Mouse (Mus musculus) liver, embryonic 14.5 days (tissue): ENCODE measurements at regions not wholly inside any gene's neighbourhood (a gene's known extent, or its start where the extent isn't known, plus 50 kb on each side); places are given as distances from the start of the nearest gene placed in this dataset.

Experiments
- ATAC-seq: fragments of 200-750 bp; cut with Nextera tagmentation; 2 replicates; pipeline ENCODE4 v1.8.0; 2017; ENCODE audit warnings: moderate number of reproducible peaks, mild to moderate bottlenecking, moderate library complexity; ENCODE audit not compliant: insufficient read depth
- DNase-seq, 3 experiments: peaks; one replicate each; pipeline ENCODE4 v3.0.0-alpha.2; 2012 to 2013; ENCODE audit warnings: low read depth in 3 of 3, low spot score in 3 of 3
- H3K27ac ChIP-seq: fragments of 300-500 bp; sonication (generic); 2 replicates; pipeline ENCODE4 v1.5.1; 2014; ENCODE audit warnings: moderate library complexity, mild to moderate bottlenecking, control low read depth, inconsistent platforms
- H3K27me3 ChIP-seq: fragments of 300-500 bp; sonication (generic); 2 replicates; pipeline ENCODE4 v1.6.1; 2014; ENCODE audit warnings: mild to moderate bottlenecking, low read length, moderate library complexity; ENCODE audit not compliant: control insufficient read depth, insufficient read depth
- H3K36me3 ChIP-seq: fragments of 300-500 bp; sonication (generic); replicated peaks from 2 replicates; pipeline ENCODE4 v1.6.1; 2014; ENCODE audit warnings: low read depth; ENCODE audit not compliant: control insufficient read depth, insufficient read depth
- H3K4me1 ChIP-seq, 2 experiments: fragments of 200-500 bp in 1 of 2; fragments of 300-500 bp in 1 of 2; sonication (generic) in 1 of 2; replicated peaks; 2 replicates each; pipeline ENCODE4 v1.6.1; 2012 to 2014; ENCODE audit warnings: antibody characterized with exemption in 1 of 2, inconsistent platforms in 1 of 2, low read length in 1 of 2; ENCODE audit not compliant: control insufficient read depth in 2 of 2, insufficient read depth in 2 of 2
- H3K4me2 ChIP-seq: fragments of 300-500 bp; sonication (generic); 2 replicates; pipeline ENCODE4 v1.6.1; 2014; ENCODE audit warnings: low read depth, mild to moderate bottlenecking, control low read depth, moderate library complexity
- H3K4me3 ChIP-seq, 2 experiments: fragments of 200-500 bp in 1 of 2; fragments of 300-500 bp in 1 of 2; sonication (generic) in 1 of 2; 2 replicates each; pipeline ENCODE4 v1.5.1; 2012 to 2014; ENCODE audit warnings: low read depth in 2 of 2, low read length in 2 of 2, mild to moderate bottlenecking in 2 of 2, control low read depth in 1 of 2, inconsistent platforms in 1 of 2, moderate library complexity in 1 of 2; ENCODE audit not compliant: insufficient read depth in 1 of 2
- H3K9ac ChIP-seq: fragments of 300-500 bp; sonication (generic); replicated peaks from 2 replicates; pipeline ENCODE4 v1.6.1; 2014; ENCODE audit warnings: mild to moderate bottlenecking, control low read depth, moderate library complexity
- H3K9me3 ChIP-seq: fragments of 300-500 bp; sonication (generic); 2 replicates; pipeline ENCODE4 v1.6.1; 2016; ENCODE audit warnings: low read length, mixed read lengths; ENCODE audit not compliant: control insufficient read depth
- CTCF ChIP-seq: IDR thresholded peaks from 2 replicates; pipeline ENCODE4 v1.5.1; 2016; ENCODE audit warnings: antibody characterized with exemption, low read depth, control low read depth
- EP300 ChIP-seq: IDR thresholded peaks from 2 replicates; pipeline ENCODE4 v1.6.1; 2016; ENCODE audit warnings: antibody characterized with exemption, low read depth
- WGBS: fragments of 180-500 bp; shearing (Covaris S2); extraction: QIAGEN DNeasy Blood & Tissue Kit; methylation state at CpG from one replicate; pipeline ENCODE4 v1.1.7; 2014; ENCODE audit not compliant: insufficient replicate concordance; 5-methylcytosine and 5-hydroxymethylcytosine counted together

- H3K36me3 ChIP-seq = no peaks in the 10 kb centered on the region
- no peak overlapping the region for H3K4me2 ChIP-seq
- DNase-seq (no peak), ATAC-seq (no peak)
- H3K9ac ChIP-seq = no peak overlapping the region
- H3K4me3 ChIP-seq = no peak overlapping the region
- no peaks in the 10 kb centered on the region for H3K4me1 ChIP-seq
- H3K27ac ChIP-seq = no peak overlapping the region
- no peaks in the 10 kb centered on the region for H3K27me3 ChIP-seq
- TF ChIP-seq CTCF (no peak), EP300 (no peak)
- WGBS = 44% methylated on average over 5 of the region's 5 CpGs
- H3K9me3 ChIP-seq = no peaks in the 10 kb centered on the region
These were observed 54.5 kb upstream of the Slc7a1 start for GRCm38 (mm10) chr5:148454200-148454599.

GRCm38 (mm10) chr5:148453776-148454175 is 54.1 kb upstream of the Slc7a1 start:
- Histone ChIP-seq H3K36me3 (no peaks in the 10 kb centered on the region), H3K9me3 (no peaks in the 10 kb centered on the region), H3K9ac (no peak overlapping the region), H3K4me2 (no peak overlapping the region), H3K27ac (no peak overlapping the region), H3K27me3 (no peaks in the 10 kb centered on the region), H3K4me1 (no peaks in the 10 kb centered on the region), H3K4me3 (no peak overlapping the region)
- TF ChIP-seq CTCF (no peak), EP300 (no peak)
- no peak for DNase-seq
- ATAC-seq = no peak
- 76% methylated on average over 12 of the region's 12 CpGs for whole genome bisulfite sequencing

- no peak for TF ChIP-seq CTCF
- TF ChIP-seq EP300 = no peak
- Histone ChIP-seq H3K4me3 (no peak overlapping the region), H3K36me3 (no peaks in the 10 kb centered on the region), H3K9me3 (no peaks in the 10 kb centered on the region), H3K27ac (no peak overlapping the region), H3K4me2 (no peak overlapping the region), H3K4me1 (no peaks in the 10 kb centered on the region), H3K9ac (no peak overlapping the region), H3K27me3 (no peaks in the 10 kb centered on the region)
- no peak for DNase-seq
- WGBS = 71% methylated on average over 17 of the region's 17 CpGs
- no peak for ATAC-seq
These were observed 53.4 kb upstream of the Slc7a1 start for GRCm38 (mm10) chr5:148452909-148453632.

GRCm38 (mm10) chr5:148451811-148452210 is 52.1 kb upstream of the Slc7a1 start:
- Histone ChIP-seq H3K4me3 (no peak overlapping the region), H3K9me3 (no peaks in the 10 kb centered on the region), H3K9ac (no peak overlapping the region), H3K4me1 (no peaks in the 10 kb centered on the region), H3K27me3 (no peaks in the 10 kb centered on the region), H3K4me2 (no peak overlapping the region), H3K27ac (no peak overlapping the region), H3K36me3 (no peaks in the 10 kb centered on the region)
- TF ChIP-seq CTCF (peak; percentile 87), EP300 (no peak)
- 25% methylated on average over 7 of the region's 7 CpGs for WGBS
- ATAC-seq (no peak), DNase-seq (peak; percentile 7 to 19 (median 9))

- Histone ChIP-seq H3K36me3 (no peaks in the 10 kb centered on the region), H3K9ac (no peak overlapping the region), H3K27ac (no peak overlapping the region), H3K27me3 (no peaks in the 10 kb centered on the region), H3K4me2 (no peak overlapping the region), H3K9me3 (no peaks in the 10 kb centered on the region), H3K4me1 (no peaks in the 10 kb centered on the region), H3K4me3 (no peak overlapping the region)
- ATAC-seq = no peak
- peak; percentile 11 to 34 (median 15) for DNase-seq
- 31% methylated on average over 11 of the region's 11 CpGs for WGBS
- TF ChIP-seq CTCF (peak; percentile 76), EP300 (no peak)
These were observed 51.2 kb upstream of the Slc7a1 start for GRCm38 (mm10) chr5:148450924-148451323.
